Mouse (Mus musculus): ENCODE data around the gene Gm3604. TPM values are rescaled to one million over a fixed set of nuclear protein-coding genes. Genes with fewer than 3 reads are reported as not detected.
A peak's percentile ranks its signal among the peaks of the same experiment; 100 is the strongest.
"Not testable (repeated sequence)": the region's sequence is repeated elsewhere in the genome, so short reads cannot be mapped to it uniquely, and the experiment has no call there.

Gm3604 gene
- total RNA-seq (2021): 1 to 10 TPM in 1 of 2 experiments, under 1 TPM in 1; 0.87 to 1.1 TPM

- peak; percentile 6 for DNase-seq
These were observed at the start of gene Gm3604 for GRCm38 (mm10) chr13:62382952-62383351. Gene Gm3604 (minus strand): TSS chr13:62383177.

GRCm38 (mm10) chr13:62399206-62399605, 16.2 kb upstream of the Gm3604 start:
- DNase-seq; intact Hi-C loops (cut with DNase I): not testable (repeated sequence)

More at GRCm38 (mm10) chr13:62382952-62383351, at the start of gene Gm3604:
- intact Hi-C loops (cut with DNase I): not testable (repeated sequence)

- intact Hi-C loops (cut with DNase I); DNase-seq: not testable (repeated sequence)
These were observed 7.2 kb upstream of the Gm3604 start for GRCm38 (mm10) chr13:62390076-62390620.

- no peak for DNase-seq
- intact Hi-C loops (cut with DNase I): no loop called here
These were observed 51.2 kb downstream of the Gm3604 start for GRCm38 (mm10) chr13:62331786-62332185.

- intact Hi-C loops (cut with DNase I): no loop called here
- no peak for DNase-seq
These were observed 51.6 kb downstream of the Gm3604 start for GRCm38 (mm10) chr13:62331381-62331780.

Small RNAs within 50 kb of the gene (microRNA-seq; reads per million reads assigned to microRNA genes)
- gene Gm25933: not detected

Other genes with a start within 250 kb of the Gm3604 start
- gene Gm49359, start 83.7 kb upstream of the Gm3604 start, total RNA-seq (2021): 10 to 100 TPM; 18.6 to 18.8 TPM
- 1 to 10 TPM in 1 of 2 experiments, under 1 TPM in 1; 0.74 to 2.3 TPM for gene Zfp935, start 175.3 kb upstream of the Gm3604 start, total RNA-seq (2021)
- 1 to 10 TPM; 7.8 to 9.4 TPM for gene Zfp934, start 188.0 kb upstream of the Gm3604 start, total RNA-seq (2021)
- 1 to 10 TPM; 4.0 to 4.4 TPM for gene 6720489N17Rik, start 241.0 kb upstream of the Gm3604 start, total RNA-seq (2021)